Mouse (Mus musculus): Measurements from ENCODE around the gene Slpi.

Slpi gene

GRCm38 (mm10) chr2:164389020-164389419 is at the start of gene Slpi:
TSS of gene Slpi (minus strand) at chr2:164389095.
- DNase-seq = no peak

- DNase-seq = no peak
These were observed 49.4 kb upstream of the Slpi start for GRCm38 (mm10) chr2:164438257-164438656.

GRCm38 (mm10) chr2:164437710-164438109 is 48.8 kb upstream of the Slpi start:
- DNase-seq = no peak

GRCm38 (mm10) chr2:164436961-164437360 is 48.1 kb upstream of the Slpi start:
- peak; percentile 66 for DNase-seq

- DNase-seq = no peak
These were observed 47.5 kb upstream of the Slpi start for GRCm38 (mm10) chr2:164436215-164436913.

- DNase-seq = peak; percentile 68
These were observed 46.6 kb upstream of the Slpi start for GRCm38 (mm10) chr2:164435216-164436090.

- no peak for DNase-seq
These were observed 45.8 kb upstream of the Slpi start for GRCm38 (mm10) chr2:164434681-164435080.

GRCm38 (mm10) chr2:164433278-164433895 is 44.5 kb upstream of the Slpi start:
- no peak for DNase-seq

- peak; percentile 53 for DNase-seq
These were observed 43.8 kb upstream of the Slpi start for GRCm38 (mm10) chr2:164432541-164433191.

- peak; percentile 75 for DNase-seq
These were observed 43.0 kb upstream of the Slpi start for GRCm38 (mm10) chr2:164431676-164432465.

- peak; percentile 52 for DNase-seq
These were observed 41.8 kb upstream of the Slpi start for GRCm38 (mm10) chr2:164430697-164431096.

- DNase-seq = no peak
These were observed 41.2 kb upstream of the Slpi start for GRCm38 (mm10) chr2:164429881-164430615.

- DNase-seq = no peak
These were observed 39.6 kb upstream of the Slpi start for GRCm38 (mm10) chr2:164428451-164428850.

GRCm38 (mm10) chr2:164426952-164427351 is 38.1 kb upstream of the Slpi start:
- no peak for DNase-seq

GRCm38 (mm10) chr2:164426121-164426520 is 37.2 kb upstream of the Slpi start:
- no peak for DNase-seq

GRCm38 (mm10) chr2:164425401-164425800 is 36.5 kb upstream of the Slpi start:
- DNase-seq = no peak

- no peak for DNase-seq
These were observed 35.5 kb upstream of the Slpi start for GRCm38 (mm10) chr2:164424406-164424805.

GRCm38 (mm10) chr2:164423464-164423863 is 34.6 kb upstream of the Slpi start:
- no peak for DNase-seq

GRCm38 (mm10) chr2:164422675-164423393 is 33.9 kb upstream of the Slpi start:
- DNase-seq = no peak

GRCm38 (mm10) chr2:164421979-164422378 is 33.1 kb upstream of the Slpi start:
- DNase-seq = no peak

- DNase-seq = no peak
These were observed 32.4 kb upstream of the Slpi start for GRCm38 (mm10) chr2:164421306-164421705.

All from lung, postnatal 36 days (tissue).